Mouse (Mus musculus) spleen, embryonic (tissue): ENCODE measurements around the gene Nxf1.

Source experiments
- CTCF ChIA-PET: fragments of 350-600 bp; sonication (Branson Sonifier 250); formaldehyde crosslinking; loops from one replicate; lab custom pipeline; 2022; lab: Charles Lee

Nxf1 gene

GRCm38 (mm10) chr19:8723574-8724346 lies 33.1 kb upstream of the Nxf1 start:
- CTCF ChIA-PET = interaction anchor here (1.4 to 2.0 kb wide), 2 partner anchors 10 to 11 kb away, joined by 3 to 7 read pairs; no protein-coding TSS in a partner anchor

- CTCF ChIA-PET = interaction anchor here (1.2 to 1.4 kb wide), 2 partner anchors 11 to 37 kb away, joined by 3 read pairs; no protein-coding TSS in a partner anchor
Measured at GRCm38 (mm10) chr19:8724392-8724791, 32.5 kb upstream of the Nxf1 start.

GRCm38 (mm10) chr19:8725081-8725613 lies 31.7 kb upstream of the Nxf1 start:
- CTCF ChIA-PET = interaction anchor here (0.5 to 1.4 kb wide), 3 partner anchors 12 to 252 kb away, joined by 3 read pairs; no protein-coding TSS in a partner anchor

GRCm38 (mm10) chr19:8726609-8727390 lies 30.1 kb upstream of the Nxf1 start:
- CTCF ChIA-PET = interaction anchor here (0.7 kb wide), 1 partner anchor 244 kb away, joined by 3 read pairs; no protein-coding TSS in a partner anchor

GRCm38 (mm10) chr19:8727495-8728114 lies 29.3 kb upstream of the Nxf1 start:
- CTCF ChIA-PET = interaction anchor here (0.7 to 0.8 kb wide), 2 partner anchors 13 to 243 kb away, joined by 3 to 14 read pairs; no protein-coding TSS in a partner anchor

GRCm38 (mm10) chr19:8728335-8729099 lies 28.4 kb upstream of the Nxf1 start:
- CTCF ChIA-PET = interaction anchor here (0.6 to 0.8 kb wide), 3 partner anchors 14 to 238 kb away, joined by 5 to 14 read pairs (median 5); no protein-coding TSS in a partner anchor

- CTCF ChIA-PET = no interaction called here
Measured at GRCm38 (mm10) chr19:8734334-8734733, 22.5 kb upstream of the Nxf1 start.

GRCm38 (mm10) chr19:8735389-8736159 lies 21.3 kb upstream of the Nxf1 start, which contains the start of gene Wdr74:
Wdr74 (plus strand) TSS chr19:8735827.
- CTCF ChIA-PET = no interaction called here

- CTCF ChIA-PET = no interaction called here
Measured at GRCm38 (mm10) chr19:8736160-8736467, 20.8 kb upstream of the Nxf1 start.

GRCm38 (mm10) chr19:8738911-8739310 lies 18.0 kb upstream of the Nxf1 start:
- CTCF ChIA-PET = no interaction called here

- CTCF ChIA-PET = no interaction called here
Measured at GRCm38 (mm10) chr19:8739646-8740045, 17.2 kb upstream of the Nxf1 start.

GRCm38 (mm10) chr19:8740603-8741002 lies 16.3 kb upstream of the Nxf1 start, which contains the start of gene 1700092M07Rik:
1700092M07Rik (plus strand) TSS chr19:8740718.
- CTCF ChIA-PET = no interaction called here

- CTCF ChIA-PET = interaction anchor here (0.6 kb wide), 1 partner anchor 20 kb away, joined by 6 read pairs; no protein-coding TSS in a partner anchor
Measured at GRCm38 (mm10) chr19:8741243-8741869, 15.5 kb upstream of the Nxf1 start, which contains the start of gene Stx5a. Stx5a (plus strand) TSS chr19:8741413.

GRCm38 (mm10) chr19:8742176-8742575 lies 14.7 kb upstream of the Nxf1 start:
- CTCF ChIA-PET = interaction anchor here (0.6 kb wide), 1 partner anchor 21 kb away, joined by 6 read pairs; no protein-coding TSS in a partner anchor

GRCm38 (mm10) chr19:8745382-8745781 lies 11.5 kb upstream of the Nxf1 start:
- CTCF ChIA-PET = no interaction called here

GRCm38 (mm10) chr19:8747368-8747767 lies 9.5 kb upstream of the Nxf1 start:
- CTCF ChIA-PET = no interaction called here

- CTCF ChIA-PET = interaction anchor here (0.7 kb wide), 1 partner anchor 19 kb away, joined by 3 read pairs; no protein-coding TSS in a partner anchor
Measured at GRCm38 (mm10) chr19:8755652-8756051, 1.2 kb upstream of the Nxf1 start.

- CTCF ChIA-PET = interaction anchor here (1.2 kb wide), 1 partner anchor 17 kb away, joined by 4 read pairs; the partner anchor contains the start of gene Tmem179b
Measured at GRCm38 (mm10) chr19:8757471-8757998, 662 bp downstream of the Nxf1 start.

GRCm38 (mm10) chr19:8758899-8759298 lies 2.0 kb downstream of the Nxf1 start:
- CTCF ChIA-PET = no interaction called here
